Mouse (Mus musculus): ENCODE measurements around the gene Ppp1r13l.

GRCm38 (mm10) chr7:19341250-19341649 lies 18.3 kb upstream of the Ppp1r13l start:
- TF ChIP-seq CTCF (IDR thresholded peaks at IDR 0.05; ENCODE audit: low read depth), result no peak
- TF ChIP-seq EP300 (IDR thresholded peaks at IDR 0.05; ENCODE audit: low read depth), result no peak
